Mouse (Mus musculus): ENCODE measurements around the gene Bbs9.

DNA sequence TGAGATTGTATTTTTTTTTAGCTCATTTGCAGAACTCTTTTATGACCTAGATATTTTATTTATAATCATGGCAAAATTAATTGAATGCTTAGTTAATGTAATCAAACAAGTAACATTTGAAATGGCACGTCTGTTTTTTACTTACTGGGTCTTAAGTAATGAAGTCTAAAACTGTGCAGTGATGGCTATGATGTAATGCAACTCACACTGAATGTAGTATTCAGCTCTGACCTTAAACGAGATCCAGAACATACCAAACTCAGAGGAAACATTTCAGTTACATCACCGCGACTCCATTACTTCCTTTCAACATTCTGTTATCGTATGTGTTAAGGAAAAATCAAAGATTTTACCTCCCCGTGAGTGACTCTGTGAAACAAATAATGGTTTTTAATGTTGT, 262.4 kb downstream of the Bbs9 start:
- TF ChIP-seq CTCF (IDR thresholded peaks at IDR 0.05; ENCODE audit: insufficient read depth, low read length) (no peak), POLR2A (IDR thresholded peaks at IDR 0.05; ENCODE audit: borderline replicate concordance, extremely low read depth, low read depth, low read length) (no peak)
